Mouse (Mus musculus): ENCODE measurements at regions not wholly inside any gene's neighbourhood (a gene's known extent, or its start where the extent isn't known, plus 50 kb on each side); places are given as distances from the start of the nearest gene placed in this dataset.

GRCm38 (mm10) chr15:27137580-27137979, 242.2 kb upstream of the Fbxl7 start:
- no peak for DNase-seq

- no peak for DNase-seq
These were observed 250.5 kb upstream of the Fbxl7 start for GRCm38 (mm10) chr15:27145860-27146259.

GRCm38 (mm10) chr15:27160986-27161385, 265.6 kb upstream of the Fbxl7 start:
- DNase-seq, result no peak

GRCm38 (mm10) chr15:27167484-27167883, 272.1 kb upstream of the Fbxl7 start:
- DNase-seq, result no peak

GRCm38 (mm10) chr15:27169846-27170245, 274.5 kb upstream of the Fbxl7 start:
- no peak for DNase-seq

- DNase-seq, result no peak
These were observed 278.1 kb upstream of the Fbxl7 start for GRCm38 (mm10) chr15:27173506-27173905.

GRCm38 (mm10) chr15:27178084-27178935, 282.9 kb upstream of the Fbxl7 start:
- DNase-seq, result no peak

- DNase-seq, result peak; percentile 80
These were observed 276.8 kb upstream of the Ank start for GRCm38 (mm10) chr15:27189699-27190098.

- DNase-seq, result no peak
These were observed 265.0 kb upstream of the Ank start for GRCm38 (mm10) chr15:27201513-27201912.

GRCm38 (mm10) chr15:27204888-27205287, 261.6 kb upstream of the Ank start:
- DNase-seq, result no peak

- DNase-seq, result peak; percentile 38 to 57
These were observed 259.0 kb upstream of the Ank start for GRCm38 (mm10) chr15:27207446-27207845.

GRCm38 (mm10) chr15:27216387-27216786, 250.1 kb upstream of the Ank start:
- no peak for DNase-seq

GRCm38 (mm10) chr15:27219126-27219738, 247.2 kb upstream of the Ank start:
- no peak for DNase-seq

GRCm38 (mm10) chr15:27223610-27224511, 242.6 kb upstream of the Ank start:
- DNase-seq, result no peak

GRCm38 (mm10) chr15:27224512-27224850, 242.0 kb upstream of the Ank start:
- DNase-seq, result no peak

GRCm38 (mm10) chr15:27232804-27233203, 233.7 kb upstream of the Ank start:
- no peak for DNase-seq

GRCm38 (mm10) chr15:27234770-27235169, 231.7 kb upstream of the Ank start:
- DNase-seq, result peak; percentile 82 to 84

GRCm38 (mm10) chr15:27238301-27238700, 228.2 kb upstream of the Ank start:
- DNase-seq, result no peak

- no peak for DNase-seq
These were observed 220.2 kb upstream of the Ank start for GRCm38 (mm10) chr15:27246302-27246701.

GRCm38 (mm10) chr15:27258984-27259853, 207.3 kb upstream of the Ank start:
- DNase-seq, result no peak

- DNase-seq, result no peak
These were observed 206.7 kb upstream of the Ank start for GRCm38 (mm10) chr15:27259854-27260191.

- no peak for DNase-seq
These were observed 196.3 kb upstream of the Ank start for GRCm38 (mm10) chr15:27270203-27270602.

GRCm38 (mm10) chr15:27282279-27282678, 184.2 kb upstream of the Ank start:
- no peak for DNase-seq

Measured in cerebellum, postnatal 14 days (tissue).